Comparison of ENCODE assay signal across 11 mouse cellular contexts in genomic region chr9:47103316-47103715, GRCm38 (mm10).
DNase-seq lines count a peak whose midpoint lies in the region.
"Had no signal": no experiment of that assay in that cellular context is flagged by ENCODE, and none has a peak within 500 bp of the region (broad histone marks: within the 10 kb centered on the region; RNA-seq: fewer than 3 reads in every experiment).

No protein-coding gene starts in this region.

- DNase-seq in brain, adult 2 months (ENCODE audit: low read depth, low spot score) = peak; percentile 82
- DNase-seq in cerebellum, adult 11-12 months = peak; percentile 63
- DNase-seq in cerebellum, adult 9-10 months = peak; percentile 73
- peak; percentile 53 to 66 for DNase-seq in cerebellum, postnatal 25 days
- no peak for DNase-seq in urinary bladder, postnatal 4 days (ENCODE audit: low spot score in 2 of 2)
- no peak for DNase-seq in adipocyte (ENCODE audit: low spot score)
- no peak for DNase-seq in spleen, postnatal 14 days (ENCODE audit: low spot score in 2 of 2)
- DNase-seq: gastrocnemius, postnatal 36 days; heart, adult 11 months; heart, postnatal 36 days; kidney, adult 11 months had no signal

Comparison
In these comparisons a context has a peak if more than half of its experiments do, and no peak if none do; other contexts are left out.
1. DNase-seq: peak in brain, adult 2 months (single experiment), cerebellum, adult 11-12 months (single experiment), cerebellum, adult 9-10 months (single experiment) and cerebellum, postnatal 25 days (2 of 2); none in urinary bladder, postnatal 4 days (0 of 2), adipocyte (single experiment) and spleen, postnatal 14 days (0 of 2).